Mouse (Mus musculus) neural tube, embryonic 11.5 days (tissue): ENCODE data around the gene Gm20388. TPM values are rescaled to one million over a fixed set of nuclear protein-coding genes. Genes with fewer than 3 reads are reported as not detected.

Experiments
- ATAC-seq: fragments of 200-750 bp; cut with Nextera tagmentation; 2 replicates; pipeline ENCODE4 v1.8.0; 2017; ENCODE audit warnings: moderate number of reproducible peaks, mild to moderate bottlenecking, moderate TSS enrichment, moderate library complexity; ENCODE audit not compliant: insufficient read depth, low FRiP score, low TSS enrichment
- DNase-seq: peaks from one replicate; pipeline ENCODE4 v3.0.0-alpha.2; 2015; ENCODE audit warnings: low spot score
- H3K27ac ChIP-seq: fragments of 300-500 bp; sonication (generic); 2 replicates; pipeline ENCODE4 v1.5.1; 2014; ENCODE audit warnings: low read depth, mild to moderate bottlenecking, low read length
- H3K27me3 ChIP-seq: fragments of 300-500 bp; sonication (generic); 2 replicates; pipeline ENCODE4 v1.6.1; 2014; ENCODE audit warnings: mild to moderate bottlenecking, low read length, mixed read lengths; ENCODE audit not compliant: control insufficient read depth, insufficient read depth
- H3K36me3 ChIP-seq: fragments of 300-500 bp; sonication (generic); 2 replicates; pipeline ENCODE4 v1.6.1; 2014; ENCODE audit warnings: mild to moderate bottlenecking, low read length, moderate library complexity, mixed read lengths; ENCODE audit not compliant: control insufficient read depth, insufficient read depth
- H3K4me1 ChIP-seq: fragments of 300-500 bp; sonication (generic); 2 replicates; pipeline ENCODE4 v1.6.1; 2014; ENCODE audit warnings: low read length, mixed read lengths; ENCODE audit not compliant: control insufficient read depth, insufficient read depth
- H3K4me2 ChIP-seq: fragments of 300-500 bp; sonication (generic); 2 replicates; pipeline ENCODE4 v1.6.1; 2014; ENCODE audit warnings: low read depth, mild to moderate bottlenecking, moderate library complexity
- H3K4me3 ChIP-seq: fragments of 300-500 bp; sonication (generic); 2 replicates; pipeline ENCODE4 v1.5.1; 2014; ENCODE audit warnings: low read depth, low read length
- H3K9ac ChIP-seq: fragments of 300-500 bp; sonication (generic); 2 replicates; pipeline ENCODE4 v1.6.1; 2014; ENCODE audit warnings: mild to moderate bottlenecking, low read length
- H3K9me3 ChIP-seq: fragments of 300-500 bp; sonication (generic); 2 replicates; pipeline ENCODE4 v1.6.1; 2016; ENCODE audit warnings: low read length; ENCODE audit not compliant: control insufficient read depth
- WGBS: fragments of 180-500 bp; shearing (Covaris S2); extraction: QIAGEN DNeasy Blood & Tissue Kit; methylation state at CpG from one replicate; pipeline ENCODE4 v1.1.7; 2014; 5-methylcytosine and 5-hydroxymethylcytosine counted together
- polyA plus RNA-seq: library from polyadenylated mRNA; unstranded; fragments of >200 nt; fragmentation: Nextera tagmentation; extraction: Ambion mirVana; gene quantifications from 2 replicates; pipeline ENCODE4 v1.2.1, GENCODE M21; 2014

Gm20388 gene
- polyA plus RNA-seq, 1 experiment from 2014 or later, result not detected

GRCm38 (mm10) chr8:120390598-120390997, 480.0 kb downstream of the Gm20388 start:
- Histone ChIP-seq H3K4me2 (no peak overlapping the region), H3K9ac (no peak overlapping the region), H3K9me3 (no peaks in the 10 kb centered on the region), H3K36me3 (no peaks in the 10 kb centered on the region), H3K4me3 (no peak overlapping the region), H3K4me1 (peaks cover 38% of the 10 kb centered on the region), H3K27me3 (no peaks in the 10 kb centered on the region), H3K27ac (no peak overlapping the region)
- no peak for DNase-seq
- WGBS, result 84% methylated on average over 7 of the region's 7 CpGs
- no peak for ATAC-seq

DNA sequence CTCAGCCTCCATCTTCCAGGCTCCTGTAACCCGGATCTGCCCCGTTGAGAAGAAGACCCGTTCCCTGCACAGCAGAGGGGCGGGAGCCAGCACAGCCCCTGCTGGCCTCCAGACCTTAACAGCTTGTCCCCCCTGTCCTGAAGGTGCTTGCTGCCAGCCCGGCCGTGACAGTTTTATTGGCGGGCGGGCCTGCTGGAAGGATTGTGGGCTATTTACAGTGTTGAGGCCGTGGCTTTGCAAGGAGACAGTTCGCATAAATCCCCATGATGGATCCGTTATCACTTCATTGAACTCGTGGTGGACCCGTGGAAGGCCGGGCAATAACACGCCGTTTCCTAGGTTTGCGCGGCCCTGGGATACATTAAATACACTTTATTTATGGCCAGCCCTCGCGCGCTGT, 481.2 kb downstream of the Gm20388 start:
- no peak overlapping the region for H3K4me2 ChIP-seq
- peak overlapping the region; percentile 40 for H3K27ac ChIP-seq
- WGBS, result 11% methylated on average over 21 of the region's 21 CpGs

DNA sequence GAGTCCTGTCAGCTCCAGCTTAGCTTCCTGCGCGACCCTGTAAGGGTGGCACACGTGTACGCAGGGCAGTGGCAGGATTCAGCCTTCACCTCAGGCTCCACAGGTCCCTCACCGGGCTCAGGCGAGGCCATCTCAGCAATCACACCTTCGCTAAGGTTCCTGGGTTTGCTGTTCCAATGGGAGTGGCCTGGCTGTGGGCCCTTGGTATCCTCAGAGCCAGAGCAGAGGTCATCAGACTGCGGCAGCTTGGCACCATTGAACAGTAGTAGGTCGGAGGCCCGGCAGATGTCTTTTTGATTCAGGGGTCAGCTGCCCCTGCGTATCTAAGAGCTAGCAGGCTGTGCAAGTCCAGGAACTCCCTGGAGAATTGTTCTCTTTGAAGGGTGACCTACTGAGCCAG, 482.4 kb downstream of the Gm20388 start:
- no peak overlapping the region for H3K4me3 ChIP-seq
- H3K27me3 ChIP-seq, result no peaks in the 10 kb centered on the region
- peaks cover 45% of the 10 kb centered on the region for H3K4me1 ChIP-seq
- no peak for DNase-seq
- H3K9ac ChIP-seq, result no peak overlapping the region
- no peak overlapping the region for H3K4me2 ChIP-seq
- 0 out of 2 replicates have a peak overlapping the region, but pooled peaks have one; percentile 41 for H3K27ac ChIP-seq
- H3K9me3 ChIP-seq, result no peaks in the 10 kb centered on the region
- no peaks in the 10 kb centered on the region for H3K36me3 ChIP-seq
- WGBS, result 74% methylated on average over 11 of the region's 11 CpGs
- no peak for ATAC-seq

More for the DNA sequence above, 481.2 kb downstream of the Gm20388 start:
- H3K4me1 ChIP-seq, result peaks cover 37% of the 10 kb centered on the region
- peak; percentile 61 for DNase-seq
- H3K9me3 ChIP-seq, result no peaks in the 10 kb centered on the region
- no peak overlapping the region for H3K4me3 ChIP-seq
- no peak overlapping the region for H3K9ac ChIP-seq
- peak; percentile 66 for ATAC-seq
- no peaks in the 10 kb centered on the region for H3K27me3 ChIP-seq
- no peaks in the 10 kb centered on the region for H3K36me3 ChIP-seq

DNA sequence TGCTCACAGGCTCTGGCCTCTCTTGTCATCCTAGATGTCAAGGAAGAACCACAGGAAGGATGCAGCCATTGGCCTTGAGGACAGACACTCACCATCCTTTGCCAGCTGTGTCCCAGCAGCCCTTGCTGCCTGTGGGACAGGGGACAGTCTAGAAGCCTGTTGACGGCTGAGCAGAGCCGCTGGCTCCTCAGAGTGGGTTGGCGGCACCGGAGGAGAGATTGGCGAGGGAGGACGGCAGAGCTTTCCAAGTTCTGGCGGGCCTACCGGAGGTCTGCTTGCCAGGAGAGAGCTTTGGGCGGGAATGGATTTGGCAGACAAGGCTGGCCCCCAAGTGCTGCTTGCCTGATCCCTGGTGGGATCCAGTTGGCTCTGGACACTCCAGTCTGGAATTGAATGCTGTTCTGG, 483.2 kb downstream of the Gm20388 start:
- ATAC-seq (no peak), DNase-seq (no peak)
- Histone ChIP-seq H3K4me3 (no peak overlapping the region), H3K27me3 (no peaks in the 10 kb centered on the region), H3K9ac (no peak overlapping the region; the same call in 1 of the 2 replicates), H3K4me2 (no peak overlapping the region), H3K27ac (no peak overlapping the region), H3K36me3 (no peaks in the 10 kb centered on the region), H3K4me1 (peaks cover 52% of the 10 kb centered on the region), H3K9me3 (no peaks in the 10 kb centered on the region)
- 87% methylated on average over 9 of the region's 9 CpGs for WGBS

DNA sequence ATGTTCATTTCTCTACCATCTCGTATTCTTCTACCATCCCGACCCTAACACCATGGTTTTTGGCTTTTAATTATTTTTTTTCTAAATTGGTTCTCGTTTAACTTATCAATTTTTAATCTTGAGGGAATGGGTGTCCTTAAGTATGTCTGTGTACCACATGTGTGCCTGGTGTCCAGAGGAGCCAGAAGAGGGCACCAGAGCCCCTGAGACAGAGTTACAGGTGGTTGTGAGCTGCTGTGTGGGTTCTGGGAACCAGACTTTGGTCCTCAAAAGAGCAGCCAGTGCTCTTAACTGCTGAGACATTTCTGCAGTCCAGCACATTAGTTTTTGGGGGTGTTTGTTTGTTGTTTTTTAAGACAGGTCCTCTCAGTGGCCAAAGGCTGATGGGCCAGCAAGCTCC, 485.3 kb downstream of the Gm20388 start:
- Histone ChIP-seq H3K36me3 (no peaks in the 10 kb centered on the region), H3K9me3 (no peaks in the 10 kb centered on the region), H3K27ac (no peak overlapping the region), H3K9ac (no peak overlapping the region), H3K27me3 (no peaks in the 10 kb centered on the region), H3K4me2 (no peak overlapping the region), H3K4me1 (peaks cover 62% of the 10 kb centered on the region), H3K4me3 (no peak overlapping the region)
- ATAC-seq (no peak), DNase-seq (no peak)
- 94% methylated on average over 3 of the region's 3 CpGs for WGBS

DNA sequence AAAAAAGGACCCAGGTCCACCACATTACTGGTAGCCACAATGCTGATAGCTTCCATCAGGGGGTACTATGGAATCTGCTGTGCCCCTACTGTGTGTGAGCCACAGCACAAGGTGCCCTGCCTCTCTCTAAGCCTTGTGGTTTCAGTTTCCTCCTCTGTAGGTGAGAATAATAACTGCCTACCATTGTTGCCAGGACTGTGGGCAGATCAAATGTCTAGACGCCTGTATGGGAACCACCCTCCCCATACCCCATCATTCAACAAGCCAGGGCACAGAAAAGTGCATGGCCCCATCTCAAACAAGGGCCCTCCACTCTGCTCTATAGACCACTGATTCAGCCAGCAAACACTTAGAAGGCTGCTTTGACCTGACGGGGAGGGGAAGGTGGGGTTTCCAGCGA, 486.1 kb downstream of the Gm20388 start:
- Histone ChIP-seq H3K36me3 (no peaks in the 10 kb centered on the region), H3K27me3 (no peaks in the 10 kb centered on the region), H3K9me3 (no peaks in the 10 kb centered on the region), H3K4me1 (peaks cover 53% of the 10 kb centered on the region), H3K9ac (no peak overlapping the region), H3K27ac (peak overlapping the region; percentile 46), H3K4me2 (no peak overlapping the region), H3K4me3 (no peak overlapping the region)
- ATAC-seq (no peak), DNase-seq (no peak)
- WGBS, result 53% methylated on average over 3 of the region's 3 CpGs

DNA sequence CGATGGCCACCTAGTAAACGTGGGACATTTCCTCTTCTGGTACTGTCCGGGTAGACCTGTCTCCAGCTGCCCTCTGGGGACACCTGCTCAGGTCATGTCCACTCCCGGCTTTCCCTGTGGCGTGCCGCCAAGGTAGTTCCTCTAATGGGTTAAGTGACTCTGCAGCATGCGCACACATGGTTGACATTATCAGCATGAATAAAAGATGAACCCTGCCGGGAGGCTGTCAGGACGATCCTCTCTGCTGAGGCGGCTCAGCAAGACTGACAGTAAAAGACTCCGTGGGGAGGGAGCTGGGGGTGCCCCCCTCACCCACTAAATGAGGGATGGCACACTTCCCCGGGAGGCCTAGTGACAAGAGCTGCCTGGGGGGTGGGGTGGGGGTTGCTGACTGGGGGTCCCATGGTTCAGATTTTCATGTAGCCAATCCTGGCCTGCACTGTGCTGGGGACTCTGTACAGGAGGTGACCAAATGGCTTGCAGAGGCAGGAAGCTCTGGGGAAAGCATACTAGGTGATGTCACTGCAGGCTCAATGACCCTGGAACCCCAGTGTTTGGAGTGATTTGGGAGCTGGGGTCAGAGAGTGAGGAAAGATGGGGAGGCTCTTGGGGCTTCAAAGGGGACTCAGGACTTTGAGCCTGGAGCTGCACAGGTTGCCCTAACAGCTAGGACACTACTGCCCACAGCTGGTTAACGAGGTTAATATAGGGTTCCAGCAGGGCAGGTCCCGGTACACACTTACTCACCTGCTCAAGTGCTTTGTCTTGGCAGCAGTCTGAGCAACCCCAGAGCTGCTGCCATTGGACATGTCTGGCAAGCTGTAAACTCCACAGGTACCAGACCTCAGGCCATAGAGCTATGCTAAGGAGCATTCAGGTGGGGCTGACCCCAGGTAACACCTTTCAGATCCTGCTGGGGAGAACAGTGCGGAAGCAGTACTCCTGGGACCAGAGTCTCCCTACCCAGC, 487.1 kb downstream of the Gm20388 start:
- H3K9ac ChIP-seq, result no peak overlapping the region
- WGBS, result 32% methylated on average over 15 of the region's 15 CpGs
- peak overlapping the region; percentile 46 for H3K27ac ChIP-seq
- no peaks in the 10 kb centered on the region for H3K36me3 ChIP-seq
- H3K27me3 ChIP-seq, result no peaks in the 10 kb centered on the region
- H3K4me1 ChIP-seq, result peaks cover 44% of the 10 kb centered on the region
- peak; percentile 71; the same call in 1 of the 2 replicates for ATAC-seq
- no peaks in the 10 kb centered on the region for H3K9me3 ChIP-seq
- H3K4me2 ChIP-seq, result peak overlapping the region; percentile 12; the same call in 1 of the 2 replicates
- peak; percentile 48 for DNase-seq
- H3K4me3 ChIP-seq, result no peak overlapping the region

GRCm38 (mm10) chr8:120399212-120399934, 488.7 kb downstream of the Gm20388 start:
- H3K4me2 ChIP-seq, result no peak overlapping the region
- peaks cover 37% of the 10 kb centered on the region for H3K4me1 ChIP-seq
- H3K9ac ChIP-seq, result no peak overlapping the region
- H3K9me3 ChIP-seq, result no peaks in the 10 kb centered on the region
- DNase-seq, result no peak
- no peaks in the 10 kb centered on the region for H3K27me3 ChIP-seq
- 47% methylated on average over 33 of the region's 33 CpGs for WGBS
- ATAC-seq, result no peak
- no peak overlapping the region for H3K4me3 ChIP-seq
- no peaks in the 10 kb centered on the region for H3K36me3 ChIP-seq
- H3K27ac ChIP-seq, result no peak overlapping the region
